ENCODE assay signal across 7 mouse cellular contexts in genomic region chr2:92184077-92184921, GRCm38 (mm10).
A peak's percentile ranks its signal among the peaks of the same experiment; 100 is the strongest.
DNase-seq lines count a peak whose midpoint lies in the region; ATAC-seq and TF ChIP-seq lines count a peak whose summit lies in the region.

No protein-coding gene starts in this region.

- ATAC-seq in intestine, embryonic 15.5 days, result peak; percentile 63
- ATAC-seq in midbrain, embryonic 11.5 days (ENCODE audit: low FRiP score), result peak; percentile 54

- H3K9me3 ChIP-seq in intestine, embryonic 15.5 days, result no peaks in the 10 kb centered on the region
- H3K9me3 ChIP-seq in midbrain, embryonic 11.5 days (ENCODE audit: control insufficient read depth, low read length), result no peaks in the 10 kb centered on the region

- TF ChIP-seq CTCF in small intestine, adult 2 months (IDR thresholded peaks at IDR 0.05; ENCODE audit: extremely low read depth, insufficient read length, insufficient replicate concordance, low read depth, low read length), result no peak

- 0 out of 2 replicates have a peak, but pooled peaks cover 3% of the 10 kb centered on the region for H3K4me1 ChIP-seq in intestine, embryonic 15.5 days (replicated peaks)
- peaks cover 24% of the 10 kb centered on the region for H3K4me1 ChIP-seq in midbrain, embryonic 11.5 days (ENCODE audit: control insufficient read depth, insufficient read depth, low read length)
- no peaks in the 10 kb centered on the region; the same call in 1 of the 2 replicates for H3K4me1 ChIP-seq in small intestine, adult 2 months (ENCODE audit: control insufficient read depth, insufficient read depth, insufficient read length, low read length)

- no peaks in the 10 kb centered on the region for H3K36me3 ChIP-seq in intestine, embryonic 15.5 days
- H3K36me3 ChIP-seq in midbrain, embryonic 11.5 days (ENCODE audit: control insufficient read depth, insufficient read depth, low read length), result no peaks in the 10 kb centered on the region
- H3K36me3 ChIP-seq in small intestine, adult 2 months (ENCODE audit: control insufficient read depth, insufficient read depth, low read length), result no peaks in the 10 kb centered on the region

- H3K9ac ChIP-seq in intestine, embryonic 15.5 days, result peak overlapping the region; percentile 86
- H3K9ac ChIP-seq in midbrain, embryonic 11.5 days (ENCODE audit: low read length), result peak overlapping the region; percentile 92

- peak overlapping the region; percentile 74 for H3K4me2 ChIP-seq in intestine, embryonic 15.5 days (replicated peaks)
- peak overlapping the region; percentile 60 for H3K4me2 ChIP-seq in midbrain, embryonic 11.5 days

- intact Hi-C loops in left cerebral cortex, postnatal 36 days (cut with DNase I), result loop anchor here (5.0 kb wide), 1 partner anchor 248 kb away; the partner anchor contains the start of gene Cry2

- TF ChIP-seq POLR2A in small intestine, adult 2 months (IDR thresholded peaks at IDR 0.05; ENCODE audit: low read depth, low read length), result no peak; the same call in 1 of the 2 replicates

- peak overlapping the region; percentile 65 for H3K4me3 ChIP-seq in intestine, embryonic 15.5 days (replicated peaks)
- peak overlapping the region; percentile 64 for H3K4me3 ChIP-seq in midbrain, embryonic 11.5 days (ENCODE audit: low read depth, low read length)
- peak overlapping the region; percentile 79 for H3K4me3 ChIP-seq in small intestine, adult 2 months (ENCODE audit: low read depth, low read length)

- no peaks in the 10 kb centered on the region for H3K27me3 ChIP-seq in intestine, embryonic 15.5 days (replicated peaks)
- H3K27me3 ChIP-seq in midbrain, embryonic 11.5 days (ENCODE audit: control insufficient read depth, insufficient read depth, low read length), result no peaks in the 10 kb centered on the region
- no peaks in the 10 kb centered on the region for H3K27me3 ChIP-seq in small intestine, adult 2 months (ENCODE audit: control insufficient read depth, insufficient read depth, low read length)

- peak; percentile 74 for DNase-seq in adipocyte (ENCODE audit: low spot score)
- DNase-seq in embryo, embryonic 10 days (ENCODE audit: low spot score), result peak; percentile 72
- peak; percentile 47 for DNase-seq in gastrocnemius, postnatal 10 days
- peak; percentile 58 to 62 for DNase-seq in left cerebral cortex, postnatal 36 days (ENCODE audit: low spot score in 2 of 2)
- peak; percentile 97 for DNase-seq in midbrain, embryonic 11.5 days (ENCODE audit: low spot score, missing footprints)

- peak overlapping the region; percentile 99 for H3K27ac ChIP-seq in intestine, embryonic 15.5 days
- H3K27ac ChIP-seq in midbrain, embryonic 11.5 days (ENCODE audit: low read depth, low read length), result peak overlapping the region; percentile 96
- H3K27ac ChIP-seq in small intestine, adult 2 months (ENCODE audit: insufficient read depth, low read depth, low read length), result peak overlapping the region; percentile 90

- WGBS in intestine, embryonic 15.5 days, result 0% methylated on average over 18 of the region's 19 CpGs
- WGBS in midbrain, embryonic 11.5 days, result 0% methylated on average over 18 of the region's 19 CpGs
- WGBS in small intestine, adult 2 months, result under 1% methylated on average over 19 of the region's 19 CpGs

Comparison
In these comparisons a context has a peak if more than half of its experiments do, and no peak if none do; other contexts are left out.
1. Peak in every context shown above with its lines: DNase-seq, ATAC-seq, H3K4me3 ChIP-seq and H3K27ac ChIP-seq.
2. DNase-seq: peak in every context shown above with its lines; median percentile 97 in midbrain, embryonic 11.5 days; 74 in adipocyte; 72 in embryo, embryonic 10 days; 60 in left cerebral cortex, postnatal 36 days; 47 in gastrocnemius, postnatal 10 days.